ENCODE assay signal across 8 mouse cellular contexts in the genomic region with DNA sequence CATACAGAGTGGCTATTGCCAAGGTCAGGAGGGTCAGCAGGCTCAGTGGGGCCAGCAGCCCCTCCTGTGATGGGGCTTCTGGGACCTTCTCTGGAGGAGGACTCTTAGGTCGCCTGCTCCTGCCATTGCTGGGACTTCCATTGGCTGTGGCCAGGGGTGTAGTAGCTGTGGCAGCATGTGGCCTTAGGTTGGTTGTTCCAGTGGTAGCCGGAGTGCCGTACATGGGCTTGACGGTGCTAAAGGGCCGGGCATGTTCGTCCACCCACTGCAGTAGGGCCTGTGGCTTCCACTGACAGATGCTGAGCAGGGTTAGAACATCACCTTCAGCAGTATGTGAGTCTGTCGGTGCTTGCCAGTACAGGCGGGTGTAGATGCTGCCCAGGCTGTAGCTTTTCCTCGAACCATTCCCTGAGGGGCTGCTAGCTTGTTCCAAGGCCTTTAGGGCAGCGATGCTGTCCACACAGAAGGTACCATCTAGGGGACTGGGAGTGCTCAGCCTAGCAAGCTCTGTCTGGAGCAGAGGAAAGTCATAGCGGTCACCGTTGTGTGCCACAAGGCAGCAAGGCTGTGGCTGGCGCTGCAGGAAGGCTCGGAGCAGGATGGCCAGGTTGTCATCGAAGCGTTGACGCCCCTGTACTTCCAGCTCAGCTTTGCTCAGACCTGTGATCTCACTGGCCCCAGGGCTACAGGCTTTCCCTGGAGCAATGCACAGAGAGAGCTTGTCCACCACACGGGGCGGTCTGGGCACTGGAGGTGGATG. TPM values are rescaled to one million over a fixed set of nuclear protein-coding genes. Genes with fewer than 3 reads are reported as not detected.
DNase-seq lines count a peak whose midpoint lies in the region; ATAC-seq and TF ChIP-seq lines count a peak whose summit lies in the region.

No protein-coding gene starts in this region.

- no peaks in the 10 kb centered on the region for H3K9me3 ChIP-seq in kidney, embryonic 16.5 days (ENCODE audit: low read length)
- H3K9me3 ChIP-seq in G1E (replicated peaks): no peaks in the 10 kb centered on the region
- H3K9me3 ChIP-seq in forebrain, embryonic 12.5 days: no peaks in the 10 kb centered on the region
- H3K9me3 ChIP-seq in liver, embryonic 12.5 days (replicated peaks): no peaks in the 10 kb centered on the region

- no peak for TF ChIP-seq CTCF in G1E (IDR thresholded peaks at IDR 0.05; ENCODE audit: low read depth, low read length)

- no peak for DNase-seq in kidney, postnatal 25 days
- no peak for DNase-seq in G1E (ENCODE audit: low spot score)
- DNase-seq in frontal cortex, adult 2 months (ENCODE audit: extremely low spot score in 1 of 2, low spot score in 1 of 2): no peak
- DNase-seq in left cerebral cortex, postnatal 14 days (ENCODE audit: low spot score in 2 of 2): no peak
- DNase-seq in gastrocnemius, postnatal 36 days: no peak

- H3K4me2 ChIP-seq in kidney, embryonic 16.5 days (replicated peaks; ENCODE audit: low read depth, low read length): peak overlapping the region; percentile 58
- H3K4me2 ChIP-seq in forebrain, embryonic 12.5 days: 0 out of 2 replicates have a peak overlapping the region, but pooled peaks have one; percentile 43
- H3K4me2 ChIP-seq in liver, embryonic 12.5 days: peak overlapping the region; percentile 82

- H3K27ac ChIP-seq in kidney, embryonic 16.5 days (ENCODE audit: low read length): no peak overlapping the region
- 0 out of 2 replicates have a peak overlapping the region, but pooled peaks have one; percentile 72 for H3K27ac ChIP-seq in forebrain, embryonic 12.5 days
- peak overlapping the region; percentile 90 for H3K27ac ChIP-seq in liver, embryonic 12.5 days

- H3K36me3 ChIP-seq in kidney, embryonic 16.5 days (ENCODE audit: insufficient read depth, low read length): peaks cover 32% of the 10 kb centered on the region
- H3K36me3 ChIP-seq in G1E (replicated peaks): peaks cover 79% of the 10 kb centered on the region
- peaks cover 61% of the 10 kb centered on the region for H3K36me3 ChIP-seq in forebrain, embryonic 12.5 days (replicated peaks)
- peaks cover 54% of the 10 kb centered on the region for H3K36me3 ChIP-seq in liver, embryonic 12.5 days

- H3K4me1 ChIP-seq in kidney, embryonic 16.5 days (ENCODE audit: insufficient read depth, low read length): peaks cover 18% of the 10 kb centered on the region
- H3K4me1 ChIP-seq in G1E (ENCODE audit: insufficient read depth, low read depth, low read length): peaks cover 68% of the 10 kb centered on the region
- peaks cover 22% of the 10 kb centered on the region for H3K4me1 ChIP-seq in forebrain, embryonic 12.5 days
- H3K4me1 ChIP-seq in liver, embryonic 12.5 days: peaks cover 47% of the 10 kb centered on the region

- H3K4me3 ChIP-seq in kidney, embryonic 16.5 days (ENCODE audit: low read length): no peak overlapping the region
- peak overlapping the region; percentile 69 for H3K4me3 ChIP-seq in G1E (ENCODE audit: low read depth, low read length)
- H3K4me3 ChIP-seq in forebrain, embryonic 12.5 days (replicated peaks): no peak overlapping the region
- H3K4me3 ChIP-seq in liver, embryonic 12.5 days: peak overlapping the region; percentile 59

- intact Hi-C loops in left cerebral cortex, postnatal 14 days (cut with DNase I): no loop called here
- intact Hi-C loops in gastrocnemius, postnatal 36 days (cut with DNase I): no loop called here

- H3K27me3 ChIP-seq in kidney, embryonic 16.5 days (ENCODE audit: insufficient read depth, low read length): no peaks in the 10 kb centered on the region
- H3K27me3 ChIP-seq in G1E (ENCODE audit: insufficient read depth, low read length): no peaks in the 10 kb centered on the region
- no peaks in the 10 kb centered on the region for H3K27me3 ChIP-seq in forebrain, embryonic 12.5 days
- H3K27me3 ChIP-seq in liver, embryonic 12.5 days (replicated peaks): no peaks in the 10 kb centered on the region

- H3K9ac ChIP-seq in kidney, embryonic 16.5 days (replicated peaks; ENCODE audit: low read length): peak overlapping the region; percentile 73; the same call in 1 of the 2 replicates
- H3K9ac ChIP-seq in forebrain, embryonic 12.5 days: no peak overlapping the region
- peak overlapping the region; percentile 68 for H3K9ac ChIP-seq in liver, embryonic 12.5 days

- 95% methylated on average over 19 of the region's 19 CpGs for WGBS in kidney, embryonic 16.5 days
- WGBS in forebrain, embryonic 12.5 days: 94% methylated on average over 19 of the region's 19 CpGs
- 86% methylated on average over 19 of the region's 19 CpGs for WGBS in liver, embryonic 12.5 days (ENCODE audit: insufficient replicate concordance)

- no peak for ATAC-seq in kidney, embryonic 16.5 days (ENCODE audit: low FRiP score, low TSS enrichment)
- no peak for ATAC-seq in G1E (ENCODE audit: extremely low read depth, insufficient number of reproducible peaks, low FRiP score, poor library complexity, severe bottlenecking)
- no peak for ATAC-seq in forebrain, embryonic 12.5 days (ENCODE audit: low FRiP score)
- no peak for ATAC-seq in liver, embryonic 12.5 days

RNA-seq across cellular contexts. Expression of a gene that starts 1.3 kb away (rescaled TPM):
- 13.6 and 16.6 TPM in 2 replicates for polyA plus RNA-seq in kidney, embryonic 16.5 days (2015; fragmentation: Nextera tagmentation; extraction: Ambion mirVana)
- total RNA-seq in G1E (2014; fragmentation: Nextera tagmentation) (9.6 and 14.4 TPM in 2 replicates), G1E (2017) (12.2 and 19.6 TPM in 2 replicates)
- polyA plus RNA-seq in G1E (2012): 15.1 and 27.4 TPM in 2 replicates
- polyA plus RNA-seq in forebrain, embryonic 12.5 days (2016; fragmentation: Nextera tagmentation; extraction: Ambion mirVana): 8.4 and 8.9 TPM in 2 replicates
- polyA plus RNA-seq in liver, embryonic 12.5 days (2016; fragmentation: Nextera tagmentation; extraction: Ambion mirVana): 8.8 and 9.1 TPM in 2 replicates
- 36.9 and 43.5 TPM in 2 replicates for polyA plus RNA-seq in frontal cortex, adult 2 months (2012; rRNA removed)
- total RNA-seq in left cerebral cortex, postnatal 14 days (2021): 10 to 100 TPM; 12.0 TPM
- 10 to 100 TPM; 11.6 to 11.8 TPM for total RNA-seq in gastrocnemius, postnatal 36 days (2021)

RNA-seq across cellular contexts. Expression of a gene that starts 15.7 kb away (rescaled TPM):
- polyA plus RNA-seq in kidney, embryonic 16.5 days (2015; fragmentation: Nextera tagmentation; extraction: Ambion mirVana): 26.7 and 30.7 TPM in 2 replicates
- 16.4 and 17.9 TPM in 2 replicates for total RNA-seq in G1E (2014; fragmentation: Nextera tagmentation)
- total RNA-seq in G1E (2017): 18.1 and 22.8 TPM in 2 replicates
- polyA plus RNA-seq in G1E (2012): 8.5 and 9.2 TPM in 2 replicates
- polyA plus RNA-seq in forebrain, embryonic 12.5 days (2016; fragmentation: Nextera tagmentation; extraction: Ambion mirVana): 32.4 and 32.5 TPM in 2 replicates
- 18.6 and 19.4 TPM in 2 replicates for polyA plus RNA-seq in liver, embryonic 12.5 days (2016; fragmentation: Nextera tagmentation; extraction: Ambion mirVana)
- 35.6 and 37.6 TPM in 2 replicates for polyA plus RNA-seq in frontal cortex, adult 2 months (2012; rRNA removed)
- 10 to 100 TPM; 28.1 to 29.0 TPM for total RNA-seq in left cerebral cortex, postnatal 14 days (2021)
- total RNA-seq in gastrocnemius, postnatal 36 days (2021): 1 to 10 TPM; 7.8 to 8.3 TPM

RNA-seq across cellular contexts. Expression of a gene that starts 19.8 kb away (rescaled TPM):
- 104 and 110 TPM in 2 replicates for polyA plus RNA-seq in kidney, embryonic 16.5 days (2015; fragmentation: Nextera tagmentation; extraction: Ambion mirVana)
- total RNA-seq in G1E (2014; fragmentation: Nextera tagmentation): 17.1 and 24.2 TPM in 2 replicates
- total RNA-seq in G1E (2017): 50.0 and 50.6 TPM in 2 replicates
- polyA plus RNA-seq in G1E (2012): 207 and 259 TPM in 2 replicates
- 35.6 and 37.3 TPM in 2 replicates for polyA plus RNA-seq in forebrain, embryonic 12.5 days (2016; fragmentation: Nextera tagmentation; extraction: Ambion mirVana)
- 19.0 and 21.5 TPM in 2 replicates for polyA plus RNA-seq in liver, embryonic 12.5 days (2016; fragmentation: Nextera tagmentation; extraction: Ambion mirVana)
- polyA plus RNA-seq in frontal cortex, adult 2 months (2012; rRNA removed): 101 and 107 TPM in 2 replicates
- 10 to 100 TPM; 68.2 to 72.6 TPM for total RNA-seq in left cerebral cortex, postnatal 14 days (2021)
- 10 to 100 TPM; 11.9 to 13.4 TPM for total RNA-seq in gastrocnemius, postnatal 36 days (2021)

RNA-seq across cellular contexts. Expression of a gene that starts 24.1 kb away (rescaled TPM):
- 16.5 and 16.8 TPM in 2 replicates for polyA plus RNA-seq in kidney, embryonic 16.5 days (2015; fragmentation: Nextera tagmentation; extraction: Ambion mirVana)
- 4.7 and 5.0 TPM in 2 replicates for total RNA-seq in G1E (2014; fragmentation: Nextera tagmentation)
- 16.0 and 16.8 TPM in 2 replicates for total RNA-seq in G1E (2017)
- polyA plus RNA-seq in G1E (2012): 8.0 and 8.8 TPM in 2 replicates
- polyA plus RNA-seq in forebrain, embryonic 12.5 days (2016; fragmentation: Nextera tagmentation; extraction: Ambion mirVana): 13.9 and 14.9 TPM in 2 replicates
- polyA plus RNA-seq in liver, embryonic 12.5 days (2016; fragmentation: Nextera tagmentation; extraction: Ambion mirVana): 14.5 and 15.3 TPM in 2 replicates
- 5.9 and 6.0 TPM in 2 replicates for polyA plus RNA-seq in frontal cortex, adult 2 months (2012; rRNA removed)
- total RNA-seq in left cerebral cortex, postnatal 14 days (2021): 1 to 10 TPM; 5.9 to 8.4 TPM
- total RNA-seq in gastrocnemius, postnatal 36 days (2021): 1 to 10 TPM; 5.9 to 6.6 TPM

RNA-seq across cellular contexts. Expression of a gene that starts 24.2 kb away (rescaled TPM):
- 494 and 537 TPM in 2 replicates for polyA plus RNA-seq in kidney, embryonic 16.5 days (2015; fragmentation: Nextera tagmentation; extraction: Ambion mirVana)
- total RNA-seq in G1E (2014; fragmentation: Nextera tagmentation): 133 and 230 TPM in 2 replicates
- 413 and 422 TPM in 2 replicates for total RNA-seq in G1E (2017)
- 429 and 438 TPM in 2 replicates for polyA plus RNA-seq in G1E (2012)
- 734 and 744 TPM in 2 replicates for polyA plus RNA-seq in forebrain, embryonic 12.5 days (2016; fragmentation: Nextera tagmentation; extraction: Ambion mirVana)
- 522 and 538 TPM in 2 replicates for polyA plus RNA-seq in liver, embryonic 12.5 days (2016; fragmentation: Nextera tagmentation; extraction: Ambion mirVana)
- polyA plus RNA-seq in frontal cortex, adult 2 months (2012; rRNA removed): 173 and 184 TPM in 2 replicates
- total RNA-seq in left cerebral cortex, postnatal 14 days (2021): 100 to 1,000 TPM; 368 to 387 TPM
- total RNA-seq in gastrocnemius, postnatal 36 days (2021): 100 to 1,000 TPM; 245 to 268 TPM

Comparison
In these comparisons a context has a peak if more than half of its experiments do, and no peak if none do; other contexts are left out.
1. H3K4me3 ChIP-seq: peak in G1E (single experiment) and liver, embryonic 12.5 days (single experiment); none in kidney, embryonic 16.5 days (single experiment) and forebrain, embryonic 12.5 days (single experiment).
2. Peak in every context shown above with its lines, with median percentiles within 50 percentile points of each other: H3K4me2 ChIP-seq.